Comparison of ENCODE assay signal across 8 mouse cellular contexts in genomic region chr2:167313501-167314326, GRCm38 (mm10). TPM values are rescaled to one million over a fixed set of nuclear protein-coding genes. Genes with fewer than 3 reads are reported as not detected.
DNase-seq lines count a peak whose midpoint lies in the region; ATAC-seq and TF ChIP-seq lines count a peak whose summit lies in the region.

No protein-coding gene starts in this region.

- WGBS in intestine, postnatal 0 days, result 38% methylated on average over 13 of the region's 13 CpGs
- 51% methylated on average over 13 of the region's 13 CpGs for WGBS in neural tube, embryonic 15.5 days

- no peak overlapping the region for H3K9ac ChIP-seq in intestine, postnatal 0 days (ENCODE audit: low read depth, low read length)
- no peak overlapping the region for H3K9ac ChIP-seq in neural tube, embryonic 15.5 days (replicated peaks)

- no peak for TF ChIP-seq CTCF in intestine, postnatal 0 days (IDR thresholded peaks at IDR 0.05; ENCODE audit: low read depth)

- no peak overlapping the region for H3K4me2 ChIP-seq in intestine, postnatal 0 days (replicated peaks; ENCODE audit: low read depth)
- no peak overlapping the region for H3K4me2 ChIP-seq in neural tube, embryonic 15.5 days

- peaks cover 30% of the 10 kb centered on the region for H3K4me1 ChIP-seq in intestine, postnatal 0 days (replicated peaks; ENCODE audit: control insufficient read depth, insufficient read depth, low read length)
- peaks cover 49% of the 10 kb centered on the region for H3K4me1 ChIP-seq in neural tube, embryonic 15.5 days

- H3K9me3 ChIP-seq in intestine, postnatal 0 days (ENCODE audit: control insufficient read depth), result no peaks in the 10 kb centered on the region
- H3K9me3 ChIP-seq in neural tube, embryonic 15.5 days (replicated peaks), result no peaks in the 10 kb centered on the region

- no peaks in the 10 kb centered on the region for H3K27me3 ChIP-seq in intestine, postnatal 0 days (replicated peaks; ENCODE audit: control insufficient read depth, insufficient read depth, low read length)
- H3K27me3 ChIP-seq in neural tube, embryonic 15.5 days (replicated peaks), result no peaks in the 10 kb centered on the region

- H3K4me3 ChIP-seq in intestine, postnatal 0 days (ENCODE audit: low read depth, low read length), result no peak overlapping the region
- H3K4me3 ChIP-seq in neural tube, embryonic 15.5 days (replicated peaks), result no peak overlapping the region

- peak overlapping the region; percentile 82 for H3K27ac ChIP-seq in intestine, postnatal 0 days (ENCODE audit: low read depth, low read length)
- H3K27ac ChIP-seq in neural tube, embryonic 15.5 days (replicated peaks), result peak overlapping the region; percentile 59

- peak; percentile 66 to 67 for DNase-seq in right cerebral cortex, postnatal 10 days (ENCODE audit: low spot score in 2 of 2)
- DNase-seq in right cerebral cortex, postnatal 14 days, result no peak
- peak; percentile 66 to 67 for DNase-seq in cerebellum, adult 18-20 months
- peak; percentile 73 to 76 for DNase-seq in heart, adult 18-20 months
- peak; percentile 78 to 83 for DNase-seq in lung, adult 18-20 months
- DNase-seq in left cerebral cortex, adult 8-10 months (ENCODE audit: low spot score in 2 of 2), result no peak

- peak; percentile 91 for ATAC-seq in intestine, postnatal 0 days
- ATAC-seq in neural tube, embryonic 15.5 days (ENCODE audit: low FRiP score), result peak; percentile 65

- peaks cover 29% of the 10 kb centered on the region; the same call in 1 of the 2 replicates for H3K36me3 ChIP-seq in intestine, postnatal 0 days (ENCODE audit: control insufficient read depth, insufficient read depth)
- peaks cover 3% of the 10 kb centered on the region; the same call in 1 of the 2 replicates for H3K36me3 ChIP-seq in neural tube, embryonic 15.5 days

RNA-seq across cellular contexts. Expression of gene B4galt5, which starts 35.3 kb away (rescaled TPM):
- 10 to 100 TPM; 12.0 to 13.6 TPM for total RNA-seq in heart, adult 18-20 months (2021)
- polyA plus RNA-seq in intestine, postnatal 0 days (2015; fragmentation: Nextera tagmentation; extraction: Ambion mirVana), result 22.4 and 26.6 TPM in 2 replicates
- 19.9 and 28.4 TPM in 2 replicates for polyA plus RNA-seq in neural tube, embryonic 15.5 days (2015; fragmentation: Nextera tagmentation; extraction: Ambion mirVana)
- 10 to 100 TPM; 40.3 to 52.1 (median 43.5) TPM for total RNA-seq in left cerebral cortex, adult 8-10 months (2022)

Comparison
In these comparisons a context has a peak if more than half of its experiments do, and no peak if none do; other contexts are left out.
1. DNase-seq: peak in right cerebral cortex, postnatal 10 days (2 of 2), cerebellum, adult 18-20 months (2 of 2), heart, adult 18-20 months (2 of 2) and lung, adult 18-20 months (2 of 2); none in right cerebral cortex, postnatal 14 days (single experiment) and left cerebral cortex, adult 8-10 months (0 of 2).